Mouse (Mus musculus) bone marrow macrophage, adult 2 months (primary cell): Measurements from ENCODE around the gene Mrps12.

Experiments used
- CTCF ChIP-seq: IDR thresholded peaks from 2 replicates; pipeline ENCODE4 v1.5.1; 2012; ENCODE audit warnings: low read depth, mild to moderate bottlenecking, low read length, moderate library complexity
- POLR2A ChIP-seq: IDR thresholded peaks from 2 replicates; pipeline ENCODE4 v1.6.1; 2012; ENCODE audit warnings: mild to moderate bottlenecking, low read depth, low read length, borderline replicate concordance

DNA sequence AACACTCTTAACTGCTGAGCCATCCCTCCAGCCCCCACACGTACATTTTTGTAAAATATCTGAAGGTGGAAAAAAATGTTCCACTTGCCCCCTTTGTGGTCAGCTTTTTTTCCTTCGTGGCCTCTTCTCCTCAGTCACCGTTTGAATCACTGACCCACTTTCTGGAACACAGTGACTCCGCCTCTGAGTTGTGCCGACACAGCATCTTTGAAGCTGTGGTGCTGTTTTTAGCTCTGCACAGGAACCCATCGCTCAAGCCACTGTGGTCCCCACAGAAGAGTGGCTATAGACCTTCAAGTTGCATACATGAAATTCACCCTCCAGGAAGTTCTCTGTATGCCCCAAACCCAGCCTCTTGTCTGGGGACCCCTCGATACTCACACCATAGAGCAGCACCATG is 39.2 kb upstream of the Mrps12 start:
- TF ChIP-seq CTCF (no peak), POLR2A (no peak)
